Mouse (Mus musculus) NIH3T3 (cell line): ENCODE measurements at regions not wholly inside any gene's neighbourhood (a gene's known extent, or its start where the extent isn't known, plus 50 kb on each side); places are given as distances from the start of the nearest gene placed in this dataset.

Experiments used
- DNase-seq: peaks from one replicate; pipeline ENCODE4 v3.0.0-alpha.2; 2012; ENCODE audit warnings: low read depth

DNA sequence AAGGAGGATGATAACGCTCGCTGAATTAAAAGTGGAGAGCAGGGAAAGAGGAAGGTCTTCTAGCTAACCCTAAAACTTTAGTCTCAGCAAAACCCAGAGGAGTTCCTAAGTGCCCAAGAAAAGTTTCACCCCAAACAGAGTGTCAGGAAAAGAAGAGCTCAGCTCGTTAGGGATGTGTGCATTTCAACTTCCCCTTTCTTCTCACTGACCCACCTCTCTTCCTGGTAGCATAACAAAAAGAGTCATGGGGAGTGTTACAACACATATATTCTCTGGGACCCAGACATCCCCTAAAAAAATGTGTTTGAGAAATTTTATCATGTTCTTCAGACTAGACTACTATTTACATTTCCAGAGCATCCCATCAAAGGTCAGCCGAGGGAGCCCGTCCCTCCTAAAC lies 432.6 kb downstream of the Mctp2 start:
- DNase-seq, result no peak

- DNase-seq, result no peak
These were observed 433.5 kb downstream of the Mctp2 start for GRCm38 (mm10) chr7:71872912-71873311.

- DNase-seq, result peak; percentile 79
These were observed 439.3 kb downstream of the Mctp2 start for GRCm38 (mm10) chr7:71867090-71867489.

GRCm38 (mm10) chr7:71865371-71866166 lies 440.8 kb downstream of the Mctp2 start:
- no peak for DNase-seq

DNA sequence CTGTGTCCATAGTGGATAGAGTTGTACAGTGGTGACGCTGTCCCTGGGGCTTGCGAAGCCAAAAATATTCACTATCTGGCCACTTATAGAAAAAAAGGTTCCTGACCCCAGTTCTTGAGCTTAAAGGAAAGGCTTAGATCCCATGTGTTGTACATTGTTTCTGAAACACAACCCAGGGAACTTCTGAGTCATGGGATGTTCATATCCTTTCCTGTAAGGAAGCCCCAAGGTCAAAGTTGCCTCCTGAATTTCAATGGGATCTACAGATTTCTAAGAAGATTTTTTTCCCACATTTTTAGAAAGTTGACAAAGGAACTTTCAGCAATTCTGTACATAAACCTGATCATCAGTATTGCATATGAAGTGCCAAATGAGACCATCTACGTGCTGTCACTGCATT lies 453.5 kb downstream of the Mctp2 start:
- no peak for DNase-seq

DNA sequence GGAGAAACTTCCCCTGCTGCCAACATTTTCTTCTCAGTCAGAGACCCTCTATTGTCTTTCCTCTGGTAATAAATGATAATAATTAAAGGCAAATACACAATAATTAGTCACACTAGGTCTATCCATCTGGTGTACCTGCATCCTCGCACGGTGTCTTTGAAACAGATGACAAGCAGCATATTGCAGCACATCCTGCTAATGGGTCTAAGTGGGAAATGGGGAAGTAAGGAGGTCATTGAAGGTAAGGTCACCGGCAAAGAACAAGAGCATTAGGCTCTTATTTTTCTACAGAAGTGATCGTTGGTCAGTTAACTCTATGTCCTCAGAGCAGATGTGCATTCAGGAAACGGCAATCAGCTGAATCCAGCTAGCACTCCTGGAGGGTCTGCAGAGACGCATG lies 457.2 kb downstream of the Mctp2 start:
- DNase-seq, result no peak

GRCm38 (mm10) chr7:71837845-71838244 lies 468.6 kb downstream of the Mctp2 start:
- DNase-seq, result no peak

DNA sequence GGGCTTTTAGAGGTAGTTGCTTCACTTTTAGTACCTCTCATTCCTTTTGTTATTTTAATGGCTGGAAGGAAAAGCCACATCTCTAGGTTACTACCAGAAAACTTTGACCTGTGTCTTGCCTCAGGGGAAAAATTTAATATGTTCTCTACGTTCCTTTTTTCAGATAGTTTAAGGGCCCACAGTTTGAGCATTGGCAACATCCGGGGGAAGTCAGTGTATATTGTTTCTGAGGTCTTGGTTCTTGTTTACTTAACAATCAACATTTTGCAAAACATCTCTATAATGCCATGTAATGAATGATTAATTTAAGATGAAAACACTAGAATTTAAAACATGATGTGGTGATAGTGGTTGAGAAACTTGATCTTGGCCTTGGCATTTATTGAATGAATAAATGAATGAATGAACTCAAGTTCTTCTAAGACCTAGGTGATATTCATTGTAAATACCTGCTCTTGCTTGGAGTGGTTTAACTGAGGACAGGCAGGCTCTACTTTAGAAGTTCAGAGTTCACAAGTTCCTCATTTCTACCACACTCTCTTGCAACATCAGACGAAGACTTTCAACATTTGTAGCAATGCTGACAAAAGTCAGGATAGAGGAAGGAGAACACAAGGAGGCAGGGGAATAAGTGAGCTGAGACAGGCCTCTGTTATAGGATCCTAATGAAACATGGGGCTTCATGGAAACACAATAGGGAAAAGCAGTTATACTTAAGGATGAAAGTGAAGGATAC lies 474.4 kb downstream of the Mctp2 start:
- DNase-seq, result no peak

DNA sequence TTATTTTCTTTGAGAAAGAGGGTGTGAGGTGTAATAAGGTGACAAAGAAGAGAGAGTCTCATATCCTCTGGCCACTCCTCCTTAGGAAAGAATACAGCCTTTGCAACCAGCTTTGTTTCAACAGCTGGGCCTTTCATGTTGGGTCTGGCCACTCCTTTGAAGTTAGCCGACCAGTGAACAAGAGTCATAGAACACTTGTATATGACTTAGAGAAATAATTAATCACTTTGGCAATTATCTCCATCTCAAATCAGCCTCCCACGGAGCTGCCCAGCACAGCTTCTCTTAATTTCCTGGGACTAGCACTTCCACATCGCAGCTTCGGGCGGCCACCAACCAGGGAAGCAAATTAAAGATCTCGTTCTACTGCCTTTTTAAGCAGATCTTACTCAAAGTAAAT lies 476.8 kb downstream of the Mctp2 start:
- no peak for DNase-seq

DNA sequence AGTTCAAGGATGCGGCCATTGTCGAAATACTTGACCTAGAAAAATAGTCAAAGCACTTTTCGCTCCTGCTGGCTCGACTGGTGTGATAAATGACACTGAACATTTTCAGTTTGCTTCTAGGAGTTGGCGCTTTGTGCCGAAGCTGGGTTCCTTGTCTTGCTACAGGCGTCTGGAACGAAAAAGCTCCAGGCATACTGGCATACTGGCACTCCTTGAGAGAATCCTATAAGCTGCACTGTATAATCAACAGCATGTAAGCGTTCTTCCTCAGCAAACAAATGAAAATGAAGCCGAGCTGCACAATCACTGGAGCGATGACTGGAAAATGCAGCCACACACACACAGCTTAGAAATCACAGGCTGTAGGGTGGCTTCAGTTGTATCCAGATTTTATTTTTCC lies 464.9 kb upstream of the Gm10295 start:
- no peak for DNase-seq

GRCm38 (mm10) chr7:71794201-71794600 lies 442.9 kb upstream of the Gm10295 start:
- DNase-seq, result no peak

DNA sequence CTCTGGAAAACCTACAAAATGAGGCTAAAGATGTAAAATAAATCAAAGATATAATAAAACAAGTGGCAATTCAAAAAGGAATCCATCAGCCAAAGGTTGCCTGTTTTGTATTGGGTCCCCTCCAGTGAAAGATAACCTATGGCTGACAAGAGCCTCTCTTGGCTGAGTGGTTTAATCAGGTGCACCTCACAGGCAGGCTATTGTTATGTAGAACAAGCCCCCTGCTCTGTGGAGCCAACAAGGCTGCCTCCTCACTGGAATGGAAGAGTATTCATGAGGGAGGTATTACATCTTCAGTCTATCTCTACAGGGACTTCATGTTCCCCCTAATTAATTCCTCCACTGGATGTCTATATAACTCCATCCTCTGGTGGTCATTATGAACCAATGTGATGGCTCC lies 437.1 kb upstream of the Gm10295 start:
- DNase-seq, result no peak

DNA sequence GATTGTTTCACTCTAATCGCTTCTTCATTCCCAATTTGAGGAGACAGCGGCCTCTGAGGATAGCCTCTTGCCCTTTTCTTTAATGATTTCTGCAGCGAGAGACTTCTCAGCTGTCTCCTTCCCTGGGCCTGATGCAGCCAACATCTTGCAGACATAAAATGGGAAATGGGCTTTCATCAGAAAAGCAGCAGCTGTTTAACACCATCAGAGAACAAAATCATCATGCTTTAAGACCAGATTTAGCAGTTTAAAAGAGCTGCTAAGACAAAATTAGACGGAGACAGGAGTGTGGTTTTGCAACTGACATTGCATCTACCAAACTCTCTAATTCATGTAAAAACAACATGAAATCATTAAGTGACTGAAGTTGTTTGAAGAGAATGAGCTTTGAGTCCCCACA lies 431.2 kb upstream of the Gm10295 start:
- no peak for DNase-seq

GRCm38 (mm10) chr7:71749886-71750285 lies 398.6 kb upstream of the Gm10295 start:
- no peak for DNase-seq

DNA sequence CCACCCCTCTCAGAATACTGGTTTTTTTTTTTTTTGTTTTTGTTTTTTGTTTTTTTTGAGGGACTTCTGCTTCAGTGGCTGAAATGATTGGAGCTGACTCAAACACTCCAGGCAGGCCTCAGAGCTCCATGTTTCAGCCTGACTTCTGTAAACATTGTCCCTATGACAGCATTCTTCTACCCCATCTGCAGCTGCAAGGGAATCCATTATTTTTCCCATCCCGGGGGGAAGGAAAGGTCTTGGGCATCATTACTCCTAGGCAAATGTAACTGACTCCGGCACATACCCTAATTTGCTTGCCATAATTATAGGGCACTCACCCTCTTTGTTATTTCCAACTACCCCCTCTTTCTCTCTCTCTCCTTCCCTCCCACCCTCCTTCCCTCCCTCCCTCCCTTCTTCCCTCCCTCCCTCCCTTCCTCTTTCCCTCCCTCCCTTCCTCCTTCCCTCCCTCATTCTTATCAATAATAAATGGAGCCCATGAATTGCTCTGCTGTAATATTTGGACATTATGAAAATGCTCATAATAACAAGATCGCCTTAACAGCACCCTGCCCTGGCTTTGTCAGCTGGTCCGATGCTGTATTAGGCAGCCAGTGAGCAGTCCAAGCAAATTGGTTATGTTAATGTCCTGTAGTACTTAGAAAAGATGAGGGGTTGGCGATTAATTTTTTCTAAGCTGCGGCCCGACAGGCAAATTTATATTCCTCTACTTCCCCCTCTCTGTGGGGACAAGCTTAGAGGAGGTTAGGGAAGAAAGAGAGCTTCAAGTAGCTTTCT lies 395.0 kb upstream of the Gm10295 start:
- no peak for DNase-seq

DNA sequence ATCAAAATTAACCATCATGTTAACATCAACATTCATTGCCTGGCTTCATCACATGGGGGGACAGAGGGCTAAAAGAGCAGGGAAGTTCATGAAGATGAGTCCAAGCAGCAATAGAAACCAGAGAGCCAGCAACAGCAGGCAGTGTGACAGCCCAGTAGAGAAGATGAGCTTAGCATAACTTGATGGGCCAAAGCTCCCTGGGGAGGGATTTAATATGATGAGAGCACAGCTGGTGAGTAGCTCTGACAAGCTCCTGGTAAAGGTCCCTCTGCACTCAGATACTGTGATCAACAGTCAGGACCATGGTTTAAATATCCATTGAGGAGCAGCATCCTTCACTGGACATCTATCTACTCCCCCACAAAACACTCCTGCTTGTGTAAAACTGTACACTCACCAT lies 377.2 kb upstream of the Gm10295 start:
- no peak for DNase-seq

DNA sequence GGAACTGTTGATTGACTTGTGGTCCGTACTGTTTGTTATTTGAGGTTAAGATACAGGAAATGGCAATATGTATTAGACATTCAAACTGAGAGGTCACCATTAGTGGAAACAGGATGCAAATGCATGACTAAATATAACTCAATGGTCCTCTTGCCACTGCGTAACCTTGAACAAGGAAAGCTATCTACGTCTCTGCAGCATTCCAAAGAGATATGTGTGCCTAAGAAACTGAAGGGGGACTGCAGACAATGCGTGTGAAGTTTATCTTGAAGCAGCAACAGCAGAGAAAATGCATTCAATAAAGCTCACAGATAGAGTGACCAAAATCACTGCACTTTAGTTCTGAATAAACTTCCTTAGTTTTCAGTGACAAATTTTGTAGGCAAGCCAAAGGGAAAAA lies 356.9 kb upstream of the Gm10295 start:
- DNase-seq, result no peak

DNA sequence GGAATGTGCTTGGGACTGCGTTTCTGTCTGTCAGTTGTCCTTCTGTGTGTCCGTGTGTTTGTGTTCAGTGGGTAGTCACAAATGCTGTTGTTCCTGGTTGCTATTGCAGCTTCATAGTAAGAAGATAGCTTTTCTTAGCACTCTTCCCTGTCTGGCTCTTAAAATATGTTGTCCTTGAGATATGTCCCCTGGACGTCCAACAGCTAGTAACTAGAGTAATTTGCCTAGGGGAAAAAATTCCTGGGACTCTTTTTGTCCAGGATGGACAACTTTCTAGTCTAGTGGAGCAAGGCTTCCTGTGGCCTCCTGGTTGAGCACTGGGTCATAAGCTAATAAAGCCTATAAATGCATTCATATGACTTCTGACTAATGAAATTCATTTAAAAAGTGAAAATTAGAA lies 354.9 kb upstream of the Gm10295 start:
- no peak for DNase-seq

DNA sequence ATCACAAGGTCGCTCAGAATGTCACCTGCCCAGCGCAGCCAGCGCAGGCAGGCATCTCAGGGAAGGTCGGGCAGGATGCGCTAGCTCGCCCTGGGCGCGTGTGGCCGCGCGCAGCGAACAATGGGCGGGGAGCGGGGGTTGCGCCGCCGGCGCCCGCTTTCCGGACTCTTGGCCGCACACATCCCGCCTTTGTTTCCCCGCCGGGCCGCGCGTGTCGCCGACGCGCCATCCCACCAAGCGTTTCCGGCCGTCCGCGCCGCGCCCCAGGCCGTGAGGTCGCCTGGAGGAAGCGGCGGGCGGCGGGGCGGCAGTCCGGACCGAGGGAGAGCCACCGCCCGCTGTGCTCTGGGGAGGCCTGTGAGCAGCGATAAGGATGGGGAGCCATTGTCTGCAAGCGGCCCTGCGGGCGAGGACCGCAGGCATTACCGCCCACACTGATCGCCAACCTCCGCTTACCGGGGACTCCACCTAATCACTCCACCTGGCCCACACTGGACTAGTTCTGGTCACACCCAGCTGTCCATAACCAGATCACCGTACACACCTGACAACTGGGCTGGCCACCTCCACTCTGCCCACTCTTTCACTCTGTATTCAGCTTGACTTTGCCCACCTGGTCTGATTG lies 354.3 kb upstream of the Gm10295 start:
- DNase-seq, result no peak

- no peak for DNase-seq
These were observed 353.5 kb upstream of the Gm10295 start for GRCm38 (mm10) chr7:71704661-71705240.
